Mouse (Mus musculus) adrenal gland, postnatal 4 days (tissue): Measurements from ENCODE around the gene Olfr518. TPM values are rescaled to one million over a fixed set of nuclear protein-coding genes. Genes with fewer than 3 reads are reported as not detected.

ENCODE experiments used
- DNase-seq, 2 experiments: peaks; one replicate each; pipeline ENCODE4 v3.0.0; 2021 to 2022; ENCODE audit warnings: low spot score in 2 of 2, mixed read lengths in 2 of 2
- long read RNA-seq, 2 experiments: library from polyadenylated mRNA; stranded (forward); transcript quantifications; one replicate each; pipeline ENCODE4 v2.0.0; 2021
- total RNA-seq, 2 experiments: library from RNA; stranded (reverse); gene quantifications; 2 replicates each; pipeline ENCODE4 v1.2.3; 2021

Gene Olfr518
- total RNA-seq, result not detected
- long read RNA-seq, experiment 1, result 0 reads
- long read RNA-seq, experiment 2, result 0 reads

GRCm38 (mm10) chr7:108884906-108885305 is at the start of gene Olfr518:
Gene Olfr518 (minus strand): TSS chr7:108885006.
- DNase-seq, result no peak

GRCm38 (mm10) chr7:108933794-108934731 is 49.3 kb upstream of the Olfr518 start, which contains the start of gene Eif3f:
Gene Eif3f (plus strand): TSS chr7:108934417.
- DNase-seq, result peak; percentile 65 to 83

DNA sequence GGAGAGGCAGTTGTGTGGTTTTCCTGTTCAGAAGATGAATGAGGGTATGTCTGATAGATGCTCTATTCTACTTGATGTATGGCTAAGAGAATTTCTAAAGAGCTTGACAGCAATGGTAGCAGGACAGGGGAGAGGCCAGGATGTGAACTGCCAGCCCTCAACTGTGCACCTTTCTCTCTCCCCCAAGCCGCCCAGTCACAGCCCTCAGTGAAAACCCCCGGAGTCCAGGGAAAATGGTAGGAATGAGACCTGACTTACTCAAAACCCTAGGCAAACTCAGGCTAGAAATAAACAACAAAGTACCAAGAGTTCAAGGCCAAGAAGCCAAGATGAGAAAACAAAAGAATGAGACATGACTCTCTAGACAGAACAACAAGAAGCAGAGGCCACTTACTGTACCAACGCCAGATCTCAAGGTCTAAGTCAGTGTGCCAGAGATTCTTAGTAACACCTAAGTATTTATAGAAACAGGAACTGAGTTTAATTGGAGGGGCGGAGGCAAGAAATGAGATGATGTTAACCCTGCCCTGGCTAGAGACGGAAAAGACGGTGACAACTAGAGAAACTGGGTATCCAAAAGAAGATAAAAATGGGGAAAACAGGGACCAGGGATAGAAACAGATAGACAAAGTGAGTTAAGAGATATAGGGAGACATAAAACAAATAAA is 45.1 kb upstream of the Olfr518 start, which contains the start of gene Nlrp10:
Gene Nlrp10 (minus strand): TSS at position 453 of the 668 bp plus-strand sequence.
- DNase-seq, result no peak

- no peak for DNase-seq
Observed at GRCm38 (mm10) chr7:108928280-108929188, 43.7 kb upstream of the Olfr518 start.

- no peak for DNase-seq
Observed at GRCm38 (mm10) chr7:108927043-108927442, 42.2 kb upstream of the Olfr518 start.

GRCm38 (mm10) chr7:108903969-108904368 is 19.2 kb upstream of the Olfr518 start:
- DNase-seq, result no peak

GRCm38 (mm10) chr7:108894320-108894719 is 9.5 kb upstream of the Olfr518 start, which contains the start of gene Olfr519:
Gene Olfr519 (minus strand): TSS chr7:108894420.
- no peak for DNase-seq

- no peak for DNase-seq
Observed at GRCm38 (mm10) chr7:108872279-108872678, 12.5 kb downstream of the Olfr518 start, which contains the start of gene Olfr517. Gene Olfr517 (minus strand): TSS chr7:108872379.

DNA sequence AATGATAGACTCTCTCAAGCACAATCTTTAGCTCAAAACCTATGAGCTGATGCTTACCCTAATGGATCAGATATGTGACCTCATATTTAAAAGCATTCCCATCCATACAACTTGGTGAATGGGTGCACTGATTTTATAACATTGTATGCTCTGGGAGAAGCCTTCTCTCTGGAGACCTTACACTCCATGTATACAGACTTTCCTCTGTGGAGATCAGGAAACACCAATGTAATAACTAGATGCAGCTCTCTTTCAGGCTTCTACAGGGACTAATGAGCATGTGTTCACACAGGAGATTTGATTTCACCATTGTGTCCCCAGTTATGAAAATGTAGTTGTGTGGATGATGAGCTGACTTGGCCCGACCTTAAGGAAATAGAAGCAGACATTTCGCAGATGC is 34.4 kb downstream of the Olfr518 start, which contains the start of gene Olfr516:
Gene Olfr516 (minus strand): TSS at position 101 of the 400 bp plus-strand sequence.
- DNase-seq, result no peak

Other genes with a start within 250 kb of the Olfr518 start
- under 1 TPM in 1 of 2 experiments, not detected in 1; 0.08 TPM for gene Olfr509, start 233.1 kb downstream of the Olfr518 start, total RNA-seq
- gene Olfr510, start 218.6 kb downstream of the Olfr518 start, total RNA-seq, result not detected
- gene Olfr512, start 171.7 kb downstream of the Olfr518 start, total RNA-seq, result not detected
- gene Olfr513, start 134.0 kb downstream of the Olfr518 start, total RNA-seq, result not detected
- not detected for gene Olfr514, start 59.0 kb downstream of the Olfr518 start, total RNA-seq
- not detected for gene Olfr516, start 34.5 kb downstream of the Olfr518 start, total RNA-seq
- not detected for gene Olfr517, start 12.6 kb downstream of the Olfr518 start, total RNA-seq
- gene Olfr519, start 9.4 kb upstream of the Olfr518 start, total RNA-seq, result not detected
- gene Nlrp10, start 45.2 kb upstream of the Olfr518 start, total RNA-seq, result under 1 TPM; 0.48 to 0.62 TPM
- 100 to 1,000 TPM; 246 to 249 TPM for gene Eif3f, start 49.4 kb upstream of the Olfr518 start, total RNA-seq
- gene Tub, start 65.3 kb upstream of the Olfr518 start, total RNA-seq, result 10 to 100 TPM; 44.9 to 48.1 TPM
- 10 to 100 TPM; 24.6 to 28.1 TPM for gene Ric3, start 198.3 kb upstream of the Olfr518 start, total RNA-seq